Mouse (Mus musculus): ENCODE data around the gene Rbm48. TPM values are rescaled to one million over a fixed set of nuclear protein-coding genes. Genes with fewer than 3 reads are reported as not detected.

The Rbm48 gene
- polyA plus RNA-seq, 1 experiment from 2014 or later, result 10.6 TPM

DNA sequence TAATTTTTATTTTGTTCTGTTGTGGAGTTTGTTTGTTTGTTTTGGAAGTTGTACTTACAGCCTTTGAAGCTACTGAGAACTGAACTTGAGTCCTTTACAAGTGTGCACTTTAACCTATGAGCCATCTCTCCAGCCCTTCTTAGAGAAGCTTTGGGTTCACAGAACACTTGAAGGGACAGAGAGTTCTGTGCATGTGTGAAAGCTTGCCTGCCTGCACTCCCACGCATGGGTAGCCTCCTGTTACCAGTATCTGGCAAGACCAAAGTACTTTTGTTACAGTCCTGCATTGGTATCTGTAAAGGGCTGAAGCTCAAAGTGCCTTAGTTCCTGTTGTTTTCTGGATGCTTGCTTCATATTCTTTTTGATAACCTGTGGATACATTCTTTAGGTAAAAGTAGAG lies 50.2 kb downstream of the Rbm48 start:
- no peaks in the 10 kb centered on the region for H3K36me3 ChIP-seq
- no peaks in the 10 kb centered on the region for H3K9me3 ChIP-seq
- 85% methylated on average over 1 of the region's 1 CpGs for WGBS
- H3K27me3 ChIP-seq (replicated peaks), result no peaks in the 10 kb centered on the region
- no peak overlapping the region for H3K27ac ChIP-seq
- H3K4me2 ChIP-seq, result no peak overlapping the region
- H3K4me3 ChIP-seq (replicated peaks), result no peak overlapping the region
- no peak for ATAC-seq (ENCODE audit: insufficient read depth, low FRiP score, low read depth)
- peaks cover 12% of the 10 kb centered on the region; the same call in 1 of the 2 replicates for H3K4me1 ChIP-seq
- H3K9ac ChIP-seq, result no peak overlapping the region

GRCm38 (mm10) chr5:3544480-3544769 lies 52.0 kb downstream of the Rbm48 start:
- Histone ChIP-seq H3K4me3 (replicated peaks) (peak overlapping the region; percentile 91), H3K27me3 (replicated peaks) (no peaks in the 10 kb centered on the region), H3K9ac (peak overlapping the region; percentile 95), H3K4me2 (peak overlapping the region; percentile 63), H3K9me3 (no peaks in the 10 kb centered on the region), H3K4me1 (peaks cover 12% of the 10 kb centered on the region; the same call in 1 of the 2 replicates), H3K27ac (no peak overlapping the region), H3K36me3 (no peaks in the 10 kb centered on the region)
- ATAC-seq (ENCODE audit: insufficient read depth, low FRiP score, low read depth), result no peak
- WGBS, result 8% methylated on average over 7 of the region's 7 CpGs

- under 1% methylated on average over 80 of the region's 80 CpGs for WGBS
- ATAC-seq (ENCODE audit: insufficient read depth, low FRiP score, low read depth), result peak; percentile 95
- peaks cover 12% of the 10 kb centered on the region; the same call in 1 of the 2 replicates for H3K4me1 ChIP-seq
- H3K4me3 ChIP-seq (replicated peaks), result peak within 1 kb of the TSS; percentile 91
- no peaks in the 10 kb centered on the region for H3K36me3 ChIP-seq
- peak within 1 kb of the TSS; percentile 90 for H3K27ac ChIP-seq
- H3K9me3 ChIP-seq, result no peaks in the 10 kb centered on the region
- H3K4me2 ChIP-seq, result peak within 1 kb of the TSS; percentile 63
- no peaks in the 10 kb centered on the region for H3K27me3 ChIP-seq (replicated peaks)
- H3K9ac ChIP-seq, result peak within 1 kb of the TSS; percentile 95
These were observed 52.5 kb downstream of the Rbm48 start, which contains the start of gene Fam133b for GRCm38 (mm10) chr5:3543629-3544479. Gene Fam133b (plus strand): TSS chr5:3543833.

GRCm38 (mm10) chr5:3541871-3542270 lies 54.5 kb downstream of the Rbm48 start:
- Histone ChIP-seq H3K4me1 (peaks cover 12% of the 10 kb centered on the region; the same call in 1 of the 2 replicates), H3K4me3 (replicated peaks) (no peak overlapping the region), H3K9me3 (no peaks in the 10 kb centered on the region), H3K4me2 (no peak overlapping the region), H3K36me3 (no peaks in the 10 kb centered on the region), H3K9ac (no peak overlapping the region), H3K27ac (no peak overlapping the region), H3K27me3 (replicated peaks) (no peaks in the 10 kb centered on the region)
- WGBS, result 69% methylated on average over 6 of the region's 6 CpGs
- ATAC-seq (ENCODE audit: insufficient read depth, low FRiP score, low read depth), result no peak

DNA sequence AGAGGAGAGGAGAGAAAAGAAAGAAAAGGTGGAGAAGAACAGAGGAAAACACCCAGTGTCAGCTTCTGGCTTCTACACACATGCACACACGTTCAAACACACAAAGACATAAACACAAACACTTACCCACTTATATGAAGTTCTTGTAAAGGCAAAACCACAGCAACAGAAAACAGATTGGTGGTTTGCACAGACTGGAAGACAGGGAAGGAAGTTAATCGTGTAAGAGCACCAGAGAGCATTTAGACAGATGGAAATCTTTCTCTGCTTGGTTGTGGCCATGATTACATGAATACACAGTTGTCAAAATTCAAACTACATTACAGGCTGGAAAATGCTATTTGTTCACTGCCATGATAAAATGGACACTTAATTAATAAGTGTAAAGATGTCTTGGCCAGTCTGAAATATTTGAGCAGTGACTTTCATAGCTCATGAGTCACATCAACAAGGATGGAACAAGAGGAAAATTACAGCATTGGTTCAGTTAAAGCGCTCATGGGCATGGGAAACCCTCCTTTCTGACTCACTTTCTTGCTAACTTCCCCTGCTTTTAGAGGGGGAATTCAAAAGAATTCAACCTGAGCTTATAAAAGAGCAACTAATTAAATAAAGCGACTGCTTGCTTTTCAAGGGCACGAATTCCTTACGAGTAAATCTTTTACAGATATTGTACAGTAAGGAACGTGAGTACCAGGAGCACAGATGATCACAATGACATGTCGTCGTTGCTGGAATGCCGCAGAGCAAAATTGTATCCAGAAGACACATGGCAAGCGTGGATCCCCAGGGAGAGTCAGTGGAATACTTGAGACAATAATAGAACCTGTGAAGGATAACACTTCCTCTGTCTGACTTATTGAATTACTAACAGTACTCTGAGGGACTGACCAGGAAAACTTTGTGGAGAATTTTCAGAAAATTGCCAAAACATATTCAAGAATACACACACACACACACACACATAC lies 57.6 kb downstream of the Rbm48 start:
- H3K9ac ChIP-seq, result no peak overlapping the region

DNA sequence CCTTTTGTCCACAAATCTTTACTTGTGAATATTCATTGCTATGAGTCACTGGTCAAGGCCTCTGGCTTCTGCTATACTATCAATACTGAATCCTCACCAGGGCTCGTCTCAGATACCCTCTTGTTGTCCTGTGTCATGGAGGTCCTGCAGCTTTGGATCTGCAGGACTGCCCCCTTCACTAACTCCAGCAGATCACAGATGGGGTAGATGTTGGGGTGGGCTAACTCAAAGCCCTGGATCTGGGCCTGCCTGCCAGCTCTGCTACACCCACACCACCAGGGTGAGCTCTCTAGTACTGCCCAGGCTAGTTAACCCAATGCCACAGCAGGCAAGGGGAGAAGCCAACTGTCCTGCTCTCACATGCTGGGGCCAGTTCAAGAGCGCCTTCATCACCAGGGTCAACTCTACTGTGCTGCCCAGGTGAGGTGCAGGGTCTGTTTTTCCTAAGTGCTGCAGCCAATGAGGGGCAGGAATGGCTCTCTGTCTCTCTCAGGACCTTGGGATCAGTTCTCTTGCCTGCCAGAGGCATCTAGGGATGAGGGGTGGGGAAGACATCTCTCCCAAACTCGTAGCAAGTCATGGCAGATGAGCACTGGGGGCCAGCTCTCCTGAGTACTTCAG lies 59.7 kb downstream of the Rbm48 start:
- no peaks in the 10 kb centered on the region for H3K36me3 ChIP-seq
- H3K27ac ChIP-seq, result no peak overlapping the region
- no peak overlapping the region for H3K4me2 ChIP-seq
- ATAC-seq (ENCODE audit: insufficient read depth, low FRiP score, low read depth), result no peak
- 80% methylated on average over 3 of the region's 3 CpGs for WGBS
- no peak overlapping the region for H3K4me3 ChIP-seq (replicated peaks)
- no peaks in the 10 kb centered on the region for H3K27me3 ChIP-seq (replicated peaks)
- no peak overlapping the region for H3K9ac ChIP-seq
- H3K9me3 ChIP-seq, result no peaks in the 10 kb centered on the region
- H3K4me1 ChIP-seq, result no peaks in the 10 kb centered on the region

More for the DNA sequence above, 57.6 kb downstream of the Rbm48 start:
- Histone ChIP-seq H3K36me3 (no peaks in the 10 kb centered on the region), H3K4me2 (no peak overlapping the region), H3K9me3 (no peaks in the 10 kb centered on the region), H3K27me3 (replicated peaks) (no peaks in the 10 kb centered on the region), H3K27ac (no peak overlapping the region), H3K4me1 (no peaks in the 10 kb centered on the region), H3K4me3 (replicated peaks) (no peak overlapping the region)
- no peak for ATAC-seq (ENCODE audit: insufficient read depth, low FRiP score, low read depth)
- 53% methylated on average over 11 of the region's 11 CpGs for WGBS

Other genes starting within 250 kb of the Rbm48 start
- 24.8 TPM in 2 replicates for gene Fam133b, start 52.8 kb downstream of the Rbm48 start, polyA plus RNA-seq (2015; fragmentation: Nextera tagmentation; extraction: Ambion mirVana)
- gene 1700109H08Rik, start 25.0 kb downstream of the Rbm48 start, polyA plus RNA-seq (2015; fragmentation: Nextera tagmentation; extraction: Ambion mirVana), result 2.4 and 2.7 TPM in 2 replicates
- gene Pex1, start 519 bp downstream of the Rbm48 start, polyA plus RNA-seq (2015; fragmentation: Nextera tagmentation; extraction: Ambion mirVana), result 12.9 and 16.3 TPM in 2 replicates
- gene Tmbim7, start 54.6 kb upstream of the Rbm48 start, polyA plus RNA-seq (2015; fragmentation: Nextera tagmentation; extraction: Ambion mirVana), result not detected in 2 replicates
- gene Gatad1, start 60.6 kb upstream of the Rbm48 start, polyA plus RNA-seq (2015; fragmentation: Nextera tagmentation; extraction: Ambion mirVana), result 56.0 and 59.3 TPM in 2 replicates
- gene Ankib1, start 206.3 kb upstream of the Rbm48 start, polyA plus RNA-seq (2015; fragmentation: Nextera tagmentation; extraction: Ambion mirVana), result 9.1 and 10.6 TPM in 2 replicates
- gene Krit1, start 206.6 kb upstream of the Rbm48 start, polyA plus RNA-seq (2015; fragmentation: Nextera tagmentation; extraction: Ambion mirVana), result 37.5 and 39.3 TPM in 2 replicates
- 0.08 TPM in 1 of 2 replicates, not detected in the other for gene Lrrd1, start 248.6 kb upstream of the Rbm48 start, polyA plus RNA-seq (2015; fragmentation: Nextera tagmentation; extraction: Ambion mirVana)